Mouse (Mus musculus) hindbrain, postnatal 0 days (tissue): Measurements from ENCODE around the gene Dynlrb2. TPM values are rescaled to one million over a fixed set of nuclear protein-coding genes. Genes with fewer than 3 reads are reported as not detected.

Source experiments
- ATAC-seq: fragments of 200-750 bp; cut with Nextera tagmentation; 2 replicates; pipeline ENCODE4 v1.8.0; 2017; ENCODE audit warnings: mild to moderate bottlenecking, moderate TSS enrichment, moderate library complexity
- DNase-seq: peaks from one replicate; pipeline ENCODE4 v3.0.0-alpha.2; 2015; ENCODE audit warnings: low spot score
- H3K27ac ChIP-seq: fragments of 300-500 bp; sonication (generic); 2 replicates; pipeline ENCODE4 v1.5.1; 2014; ENCODE audit warnings: mild to moderate bottlenecking
- H3K27me3 ChIP-seq: fragments of 300-500 bp; sonication (generic); 2 replicates; pipeline ENCODE4 v1.6.1; 2014; ENCODE audit warnings: low read length, mixed read lengths; ENCODE audit not compliant: insufficient read depth
- H3K36me3 ChIP-seq: fragments of 300-500 bp; sonication (generic); 2 replicates; pipeline ENCODE4 v1.6.1; 2014; ENCODE audit warnings: low read length, mixed read lengths; ENCODE audit not compliant: insufficient read depth
- H3K4me1 ChIP-seq: fragments of 300-500 bp; sonication (generic); 2 replicates; pipeline ENCODE4 v1.6.1; 2014; ENCODE audit warnings: antibody characterized with exemption, low read length, mixed read lengths; ENCODE audit not compliant: insufficient read depth
- H3K4me2 ChIP-seq: fragments of 300-500 bp; sonication (generic); 2 replicates; pipeline ENCODE4 v1.6.1; 2014; ENCODE audit warnings: low read depth, mild to moderate bottlenecking, low read length, moderate library complexity, mixed read lengths
- H3K4me3 ChIP-seq: fragments of 300-500 bp; sonication (generic); 2 replicates; pipeline ENCODE4 v1.5.1; 2014; ENCODE audit warnings: low read length
- H3K9ac ChIP-seq: fragments of 300-500 bp; sonication (generic); replicated peaks from 2 replicates; pipeline ENCODE4 v1.6.1; 2014; ENCODE audit warnings: mild to moderate bottlenecking, low read length, moderate library complexity, mixed read lengths
- H3K9me3 ChIP-seq: fragments of 300-500 bp; sonication (generic); 2 replicates; pipeline ENCODE4 v1.6.1; 2016; ENCODE audit warnings: low read length, mixed read lengths
- CTCF ChIP-seq: IDR thresholded peaks from 2 replicates; pipeline ENCODE4 v1.5.1; 2016; ENCODE audit warnings: antibody characterized with exemption, control low read depth, low read depth
- WGBS: fragments of 180-500 bp; shearing (Covaris S2); extraction: QIAGEN DNeasy Blood & Tissue Kit; methylation state at CpG from one replicate; pipeline ENCODE4 v1.1.7; 2014; 5-methylcytosine and 5-hydroxymethylcytosine counted together
- polyA plus RNA-seq: library from polyadenylated mRNA; unstranded; fragments of >200 nt; fragmentation: Nextera tagmentation; extraction: Ambion mirVana; gene quantifications from 2 replicates; pipeline ENCODE4 v1.2.1, GENCODE M21; 2015
- total RNA-seq: library from RNA; depleted of rRNA; stranded (reverse); fragments of >200 nt; gene quantifications from 2 replicates; pipeline ENCODE4 v1.2.3, GENCODE M21; 2014

Gene Dynlrb2
- total and polyA plus RNA-seq, 2 experiments from 2014 or later = 13.7 to 20.2 TPM

GRCm38 (mm10) chr8:116480894-116481293, 23.9 kb upstream of the Dynlrb2 start:
- Histone ChIP-seq H3K9ac (no peak overlapping the region), H3K9me3 (no peaks in the 10 kb centered on the region), H3K27ac (no peak overlapping the region), H3K4me3 (no peak overlapping the region), H3K36me3 (no peaks in the 10 kb centered on the region), H3K4me1 (no peaks in the 10 kb centered on the region), H3K27me3 (no peaks in the 10 kb centered on the region), H3K4me2 (no peak overlapping the region)
- peak; percentile 88 for TF ChIP-seq CTCF
- DNase-seq (peak; percentile 86), ATAC-seq (0 out of 2 replicates have a peak, but pooled peaks have one; percentile 40)
- WGBS = 20% methylated on average over 7 of the region's 7 CpGs

DNA sequence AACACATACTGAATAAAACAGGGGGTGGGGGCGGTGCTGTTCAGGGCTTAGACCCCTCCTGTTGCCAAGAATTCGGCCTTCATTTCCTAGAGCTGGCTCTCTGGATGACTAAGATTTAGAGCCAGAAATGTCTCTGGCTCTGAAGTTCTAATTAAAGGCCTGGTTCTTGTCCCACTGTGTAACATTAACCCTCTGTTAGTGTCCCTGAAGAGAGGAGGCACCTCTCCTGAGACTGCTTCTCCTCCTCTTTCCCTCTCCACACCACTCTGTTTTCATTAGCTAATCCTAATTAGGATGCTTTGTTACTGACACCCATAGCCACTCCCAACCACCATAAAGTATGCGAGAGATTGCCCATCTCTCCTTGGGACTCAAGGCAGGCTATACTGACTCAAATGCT, 22.0 kb upstream of the Dynlrb2 start:
- Histone ChIP-seq H3K9me3 (no peaks in the 10 kb centered on the region), H3K9ac (no peak overlapping the region), H3K4me1 (no peaks in the 10 kb centered on the region), H3K27ac (no peak overlapping the region), H3K36me3 (no peaks in the 10 kb centered on the region), H3K4me3 (no peak overlapping the region), H3K27me3 (no peaks in the 10 kb centered on the region), H3K4me2 (no peak overlapping the region)
- TF ChIP-seq CTCF = no peak
- 54% methylated on average over 3 of the region's 3 CpGs for WGBS
- ATAC-seq = no peak
- DNase-seq = no peak

DNA sequence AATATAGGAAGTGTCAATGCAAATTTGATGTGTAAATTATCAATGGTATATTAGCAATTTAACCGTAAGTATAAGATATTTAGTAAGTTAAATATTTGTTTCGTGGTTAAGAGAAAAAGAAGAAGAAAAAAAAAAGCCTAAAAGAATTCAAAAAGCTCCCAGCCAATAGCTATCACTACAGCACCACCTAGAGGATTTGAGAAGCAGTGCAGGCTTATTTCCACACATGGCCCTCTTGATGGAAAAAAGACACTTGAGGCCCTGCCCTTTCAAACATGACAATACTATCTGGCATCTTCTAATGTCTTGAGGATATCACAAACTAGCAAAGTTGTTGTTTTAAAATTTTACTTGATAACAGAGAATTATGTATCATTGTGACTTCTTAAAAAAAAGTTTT, 20.7 kb upstream of the Dynlrb2 start:
- TF ChIP-seq CTCF = peak; percentile 79
- 17% methylated on average over 2 of the region's 2 CpGs for WGBS
- Histone ChIP-seq H3K4me2 (no peak overlapping the region), H3K36me3 (no peaks in the 10 kb centered on the region), H3K27ac (no peak overlapping the region), H3K4me3 (no peak overlapping the region), H3K9me3 (no peaks in the 10 kb centered on the region), H3K4me1 (no peaks in the 10 kb centered on the region), H3K9ac (no peak overlapping the region), H3K27me3 (no peaks in the 10 kb centered on the region)
- ATAC-seq (no peak), DNase-seq (peak; percentile 80)

GRCm38 (mm10) chr8:116488546-116488945, 16.2 kb upstream of the Dynlrb2 start:
- Histone ChIP-seq H3K9me3 (no peaks in the 10 kb centered on the region), H3K27ac (no peak overlapping the region), H3K27me3 (no peaks in the 10 kb centered on the region), H3K4me1 (no peaks in the 10 kb centered on the region), H3K9ac (no peak overlapping the region), H3K4me3 (no peak overlapping the region), H3K4me2 (no peak overlapping the region), H3K36me3 (no peaks in the 10 kb centered on the region)
- DNase-seq (no peak), ATAC-seq (no peak)
- no peak for TF ChIP-seq CTCF
- WGBS = 91% methylated on average over 2 of the region's 2 CpGs

GRCm38 (mm10) chr8:116500057-116500809, 4.5 kb upstream of the Dynlrb2 start:
- no peaks in the 10 kb centered on the region for H3K27me3 ChIP-seq
- 88% methylated on average over 7 of the region's 7 CpGs for WGBS
- no peak overlapping the region for H3K4me3 ChIP-seq
- H3K4me2 ChIP-seq = no peak overlapping the region
- H3K36me3 ChIP-seq = no peaks in the 10 kb centered on the region
- DNase-seq (no peak), ATAC-seq (no peak)
- H3K9ac ChIP-seq = no peak overlapping the region
- no peak overlapping the region for H3K27ac ChIP-seq
- H3K4me1 ChIP-seq = no peaks in the 10 kb centered on the region
- TF ChIP-seq CTCF = no peak
- H3K9me3 ChIP-seq = no peaks in the 10 kb centered on the region

- Histone ChIP-seq H3K9ac (no peak overlapping the region), H3K9me3 (no peaks in the 10 kb centered on the region), H3K4me1 (no peaks in the 10 kb centered on the region), H3K27me3 (no peaks in the 10 kb centered on the region), H3K36me3 (no peaks in the 10 kb centered on the region), H3K4me2 (no peak overlapping the region), H3K4me3 (no peak overlapping the region), H3K27ac (no peak overlapping the region)
- no peak for DNase-seq
- WGBS = 64% methylated on average over 5 of the region's 5 CpGs
- no peak for ATAC-seq
- TF ChIP-seq CTCF = no peak
Measured at GRCm38 (mm10) chr8:116508721-116509120, 3.9 kb downstream of the Dynlrb2 start.

DNA sequence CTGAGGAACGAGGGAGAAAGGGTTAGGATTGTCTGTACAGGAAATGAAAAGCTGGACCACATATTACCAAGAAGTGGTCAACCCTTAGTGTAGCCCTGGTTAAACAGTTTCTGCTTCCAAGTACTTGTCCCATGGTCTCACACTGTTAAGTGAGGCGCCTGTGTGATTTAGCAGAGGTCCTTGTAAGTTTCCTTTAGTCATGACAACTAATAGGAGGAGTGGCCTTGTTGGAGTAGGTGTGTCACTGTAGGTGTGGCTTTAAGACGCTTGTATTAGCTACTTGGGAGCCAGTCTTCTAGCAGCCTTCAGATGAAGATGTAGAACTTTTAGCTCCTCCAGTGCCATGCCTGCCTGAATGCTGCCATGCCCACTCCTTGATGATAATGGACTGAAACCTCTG, 4.5 kb downstream of the Dynlrb2 start:
- Histone ChIP-seq H3K27me3 (no peaks in the 10 kb centered on the region), H3K27ac (no peak overlapping the region), H3K9me3 (no peaks in the 10 kb centered on the region), H3K4me3 (no peak overlapping the region), H3K9ac (no peak overlapping the region), H3K4me2 (no peak overlapping the region), H3K36me3 (no peaks in the 10 kb centered on the region), H3K4me1 (no peaks in the 10 kb centered on the region)
- 62% methylated on average over 3 of the region's 3 CpGs for WGBS
- TF ChIP-seq CTCF = no peak
- ATAC-seq (no peak), DNase-seq (no peak)
